Mouse (Mus musculus): ENCODE data around the gene Spata2l.
"Not testable (repeated sequence)": the region's sequence is repeated elsewhere in the genome, so short reads cannot be mapped to it uniquely, and the experiment has no call there.

Spata2l gene

GRCm38 (mm10) chr8:123235520-123236497, at the start of gene Spata2l:
Spata2l (minus strand) TSS chr8:123236233.
- DNase-seq = peak; percentile 75 to 82

DNA sequence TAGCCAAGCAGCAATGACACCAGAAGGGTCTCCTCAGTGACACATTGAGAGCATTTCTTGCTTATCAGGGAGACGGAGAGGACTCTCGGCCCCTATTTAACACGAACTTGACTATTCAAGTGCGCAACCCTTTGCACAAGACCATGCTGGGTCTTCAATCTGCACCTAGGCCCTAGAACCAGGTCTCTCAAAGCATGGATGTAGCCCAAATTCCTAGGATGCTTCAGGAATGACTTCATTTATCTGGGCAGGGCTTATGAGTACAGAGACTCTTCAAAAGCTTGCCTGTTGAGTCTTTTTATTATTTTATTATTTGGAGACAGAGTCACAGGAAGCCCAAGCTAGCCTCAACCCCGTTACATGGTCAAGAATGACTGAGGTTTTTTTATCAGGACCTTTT, 48.5 kb upstream of the Spata2l start:
- DNase-seq = no peak

DNA sequence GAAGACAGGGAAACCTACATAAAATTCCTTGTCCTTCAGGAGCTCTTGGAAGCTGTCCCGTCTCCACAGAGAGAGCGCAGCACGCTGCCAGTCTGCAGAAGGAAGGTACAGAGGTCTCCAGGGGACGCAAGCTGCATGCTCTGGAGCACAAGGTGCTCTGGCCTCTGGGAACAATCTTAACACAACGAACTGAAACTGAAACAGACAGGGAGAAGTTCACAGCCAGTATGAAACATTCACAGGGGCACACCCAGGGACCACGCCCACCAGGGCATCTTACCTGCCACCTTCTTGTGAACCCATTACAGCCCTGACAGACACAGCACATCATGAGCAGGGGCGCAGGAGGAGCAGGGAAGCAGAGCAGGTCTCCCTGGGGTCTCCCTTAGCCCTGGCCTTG, 48.0 kb upstream of the Spata2l start:
- DNase-seq = no peak

- not testable (repeated sequence) for DNase-seq
Observed at GRCm38 (mm10) chr8:123282994-123283393, 47.0 kb upstream of the Spata2l start.

- DNase-seq = no peak
Observed at GRCm38 (mm10) chr8:123280302-123281094, 44.5 kb upstream of the Spata2l start.

DNA sequence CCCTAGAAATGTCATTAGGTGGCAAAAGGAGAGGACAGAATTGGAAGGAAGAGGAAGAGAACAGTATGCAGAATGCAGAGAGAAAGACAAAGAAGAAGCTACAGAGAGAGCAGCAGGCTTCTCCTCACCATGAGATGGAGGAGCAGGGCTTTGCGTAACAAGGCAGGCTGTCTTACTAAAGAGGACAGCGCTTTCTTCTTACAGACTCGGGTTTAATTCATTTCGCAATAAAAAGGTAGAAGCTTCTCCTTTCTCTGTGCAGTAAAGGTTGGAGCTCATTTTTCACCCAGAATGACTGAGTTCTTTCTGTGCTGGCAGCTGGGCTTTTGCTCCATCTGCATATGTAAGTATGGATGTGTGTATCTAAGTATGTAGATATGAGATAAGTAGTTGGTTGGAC, 43.8 kb upstream of the Spata2l start:
- DNase-seq = no peak

- no peak for DNase-seq
Observed at GRCm38 (mm10) chr8:123278445-123278844, 42.4 kb upstream of the Spata2l start.

DNA sequence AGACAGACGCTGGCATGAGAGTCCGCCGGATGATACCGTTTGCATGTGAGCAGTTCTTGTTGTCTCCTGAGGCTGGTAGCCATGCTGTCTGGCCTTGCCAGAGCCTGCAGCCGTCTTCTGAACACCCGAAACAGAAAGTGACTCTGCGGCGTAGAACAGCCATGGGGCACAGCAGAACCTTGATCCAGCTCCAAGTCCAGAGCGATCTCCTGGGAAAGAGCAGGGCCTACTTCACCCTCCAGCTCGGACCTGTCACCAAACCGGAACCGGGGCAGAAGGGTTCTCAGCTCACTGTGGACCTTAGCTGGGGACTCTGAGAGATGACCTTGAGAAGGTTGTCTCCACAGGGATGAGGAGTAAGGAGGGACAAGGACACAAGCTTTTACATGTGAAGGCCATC, 39.1 kb upstream of the Spata2l start:
- no peak for DNase-seq

GRCm38 (mm10) chr8:123274447-123274846, 38.4 kb upstream of the Spata2l start:
- DNase-seq = no peak

GRCm38 (mm10) chr8:123271901-123272300, 35.9 kb upstream of the Spata2l start:
- DNase-seq = no peak

DNA sequence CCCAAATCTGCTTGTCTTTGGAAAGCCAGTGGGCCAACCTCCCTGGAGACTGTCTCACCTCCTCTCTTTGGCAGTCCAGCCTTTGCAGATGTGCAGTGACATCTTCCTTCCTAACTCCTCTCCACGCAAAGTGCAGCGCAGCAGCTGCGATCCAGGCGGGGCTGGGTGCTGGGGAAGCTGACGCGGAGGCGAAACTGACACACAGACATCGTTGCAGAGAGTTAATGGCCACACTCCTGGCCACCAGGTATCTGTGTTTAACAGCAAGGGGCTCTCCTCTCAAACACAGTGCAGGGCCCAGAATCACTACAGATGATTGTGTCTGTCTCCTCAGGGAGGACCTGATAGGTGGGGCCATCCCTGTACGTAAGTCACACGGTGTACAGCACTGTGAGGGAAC, 35.1 kb upstream of the Spata2l start:
- DNase-seq = no peak

DNA sequence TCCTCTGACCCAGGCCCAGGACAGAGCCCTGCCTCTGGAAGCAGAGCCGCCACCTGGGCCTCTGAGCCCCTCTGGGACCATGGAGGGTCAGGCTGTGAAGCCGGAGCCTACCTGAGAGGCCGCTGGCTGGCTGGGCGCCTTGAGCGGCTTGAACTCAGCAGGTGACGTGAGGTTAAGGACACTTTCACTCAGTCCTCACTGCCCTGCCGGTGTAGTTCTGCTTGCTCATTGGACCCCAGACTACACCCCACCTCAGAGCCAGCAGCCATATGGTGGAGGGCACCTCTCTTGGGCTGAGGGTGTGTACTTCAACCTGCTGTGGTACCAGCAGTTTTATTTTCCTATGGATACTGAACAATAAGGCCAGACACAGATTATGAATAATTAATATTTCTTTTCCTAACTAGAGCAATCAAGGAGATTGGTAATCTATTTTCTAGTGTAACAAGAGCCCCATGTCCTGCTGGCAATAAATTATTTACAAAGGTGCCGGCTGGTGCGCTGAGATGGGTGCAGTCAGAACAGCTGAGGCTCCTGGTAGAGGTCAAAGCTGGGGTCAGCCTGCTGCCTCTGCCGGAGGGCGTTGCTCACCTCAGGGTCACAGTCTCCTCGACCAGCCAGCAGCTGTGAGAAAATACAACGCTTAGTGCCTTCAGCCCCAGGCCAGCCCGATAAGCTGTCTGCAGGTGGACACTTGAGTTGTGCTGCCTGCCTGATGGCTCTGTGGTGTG, 32.1 kb upstream of the Spata2l start:
- no peak for DNase-seq

GRCm38 (mm10) chr8:123257593-123257992, 21.6 kb upstream of the Spata2l start:
- not testable (repeated sequence) for DNase-seq

DNA sequence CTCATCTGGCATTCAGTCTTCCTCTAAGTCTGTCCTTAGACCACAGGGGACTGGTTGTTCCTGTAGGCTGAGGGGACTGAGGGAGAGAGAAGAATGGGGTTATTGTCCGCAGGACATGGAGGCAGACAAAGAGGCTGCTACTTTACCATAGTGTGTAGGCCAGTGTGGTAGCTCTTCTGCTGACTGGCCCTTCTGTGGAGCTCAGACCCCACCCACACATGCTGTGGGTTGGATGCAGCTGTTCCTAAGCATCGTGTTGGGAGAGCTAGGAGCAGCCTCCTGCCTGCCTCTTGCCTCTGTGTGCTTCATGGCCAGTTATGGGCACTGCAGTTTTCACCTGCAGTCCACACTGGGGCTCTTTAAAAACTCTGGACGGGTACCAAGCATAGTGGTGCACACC, 21.1 kb upstream of the Spata2l start:
- DNase-seq = no peak

- no peak for DNase-seq
Observed at GRCm38 (mm10) chr8:123255170-123255569, 19.1 kb upstream of the Spata2l start.

- peak; percentile 80 to 85 for DNase-seq
Observed at GRCm38 (mm10) chr8:123254099-123254885, 18.3 kb upstream of the Spata2l start, which contains the start of the genes Zfp276 and Vps9d1. Zfp276 (plus strand) TSS chr8:123254195. Vps9d1 (minus strand) TSS chr8:123254348.

GRCm38 (mm10) chr8:123253451-123254098, 17.5 kb upstream of the Spata2l start:
- DNase-seq = peak in 1 of 2 experiments; percentile 27

DNA sequence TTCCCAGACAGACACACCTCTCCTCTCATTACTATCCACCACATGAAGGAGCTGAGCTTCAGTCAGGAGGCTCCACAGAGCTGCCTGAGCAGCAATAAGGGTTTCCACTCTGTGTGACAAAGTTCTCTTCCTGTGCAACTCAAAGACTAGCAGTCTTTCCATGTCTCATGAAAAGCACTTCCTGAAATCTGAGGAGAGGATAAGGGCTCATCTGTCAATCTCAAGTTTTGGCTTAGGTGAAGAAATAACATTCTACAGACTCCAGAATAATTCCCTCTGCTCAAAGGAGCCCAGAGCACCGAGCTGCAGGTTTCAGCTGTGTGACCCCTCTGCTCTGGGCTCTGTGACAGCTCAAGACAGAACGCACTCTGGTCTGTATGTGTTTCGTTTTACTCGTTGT, 16.9 kb upstream of the Spata2l start:
- DNase-seq = no peak

DNA sequence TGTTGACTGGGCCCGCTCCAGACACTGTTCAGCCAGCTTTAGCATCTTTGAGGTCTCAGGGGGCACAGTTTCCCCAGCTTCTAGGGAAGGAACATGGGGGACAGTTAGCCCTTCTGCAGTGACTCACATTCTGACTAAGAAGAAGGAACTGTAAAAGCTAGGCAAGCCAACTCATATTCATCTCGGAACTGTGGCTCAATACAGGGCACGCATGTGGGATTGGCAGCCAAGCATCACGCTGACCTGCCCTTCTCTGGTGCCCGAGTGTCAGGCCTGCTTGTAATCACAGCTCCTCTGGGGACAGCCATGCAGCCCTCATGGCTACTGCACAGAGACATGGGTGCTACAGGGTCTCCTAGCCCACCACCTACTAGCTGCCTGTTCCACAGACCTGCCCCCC, 14.9 kb upstream of the Spata2l start:
- DNase-seq = no peak

- no peak for DNase-seq
Observed at GRCm38 (mm10) chr8:123248596-123248995, 12.6 kb upstream of the Spata2l start.

- DNase-seq = no peak
Observed at GRCm38 (mm10) chr8:123247748-123248147, 11.7 kb upstream of the Spata2l start.
